24 mouse cellular contexts compared by ENCODE assay signal in the genomic region with DNA sequence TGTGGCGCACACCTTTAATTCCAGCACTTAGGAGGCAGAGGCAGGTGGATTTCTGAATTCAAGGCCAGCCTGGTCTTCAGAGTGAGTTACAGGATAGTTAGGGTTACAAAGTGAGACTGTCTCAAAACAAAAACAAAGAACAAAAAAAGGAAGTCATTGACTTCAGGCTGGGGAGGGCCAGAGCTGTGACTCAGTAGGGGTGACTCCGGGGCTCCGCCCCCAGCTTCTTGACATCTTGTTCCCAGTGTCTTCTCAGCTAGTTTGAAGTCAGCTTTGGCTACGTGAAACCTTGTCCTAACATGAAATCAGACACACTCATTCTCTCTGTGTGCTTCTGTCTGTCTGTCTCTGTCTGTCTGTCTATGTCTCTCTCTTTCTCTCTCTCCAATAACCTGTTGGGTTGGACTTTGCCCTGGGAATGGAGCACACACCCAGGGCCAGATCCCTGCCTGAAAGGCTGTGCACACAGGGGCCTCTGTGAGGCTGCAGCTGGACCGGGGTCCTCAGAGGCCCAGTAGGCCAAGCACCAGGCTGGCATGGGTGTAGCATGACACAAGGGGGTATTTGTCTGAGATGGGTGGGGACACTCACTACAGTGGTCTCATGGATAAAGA. TPM values are rescaled to one million over a fixed set of nuclear protein-coding genes. Genes with fewer than 3 reads are reported as not detected.
DNase-seq lines count a peak whose midpoint lies in the region; ATAC-seq and TF ChIP-seq lines count a peak whose summit lies in the region.
"Had no signal": no experiment of that assay in that cellular context is flagged by ENCODE, and none has a peak within 500 bp of the region (broad histone marks: within the 10 kb centered on the region; RNA-seq: fewer than 3 reads in every experiment).

No protein-coding gene starts in this region.

- TF ChIP-seq CTCF in intestine, postnatal 0 days (IDR thresholded peaks at IDR 0.05; ENCODE audit: low read depth), result no peak

- H3K4me3 ChIP-seq in intestine, postnatal 0 days (ENCODE audit: low read depth, low read length), result no peak overlapping the region
- H3K4me3 ChIP-seq in stomach, embryonic 14.5 days (ENCODE audit: low read depth, low read length), result no peak overlapping the region
- H3K4me3 ChIP-seq in forebrain, embryonic 10.5 days, result no peak overlapping the region
- H3K4me3 ChIP-seq in limb, embryonic 10.5 days, result no peak overlapping the region
- no peak overlapping the region for H3K4me3 ChIP-seq in forebrain, embryonic 16.5 days (replicated peaks; ENCODE audit: low read length)
- H3K4me3 ChIP-seq: embryonic facial prominence, embryonic 15.5 days; layer of hippocampus, adult 2 months; limb, embryonic 13.5 days; neural tube, embryonic 13.5 days had no signal

- no peaks in the 10 kb centered on the region for H3K27me3 ChIP-seq in intestine, postnatal 0 days (replicated peaks; ENCODE audit: control insufficient read depth, insufficient read depth, low read length)
- no peaks in the 10 kb centered on the region for H3K27me3 ChIP-seq in stomach, embryonic 14.5 days (ENCODE audit: control insufficient read depth, insufficient read depth, low read length)
- H3K27me3 ChIP-seq in forebrain, embryonic 10.5 days (ENCODE audit: poor library complexity, severe bottlenecking), result no peaks in the 10 kb centered on the region
- H3K27me3 ChIP-seq in limb, embryonic 10.5 days (ENCODE audit: low read depth, poor library complexity, severe bottlenecking), result peaks cover 6% of the 10 kb centered on the region
- H3K27me3 ChIP-seq in forebrain, embryonic 16.5 days (replicated peaks; ENCODE audit: control insufficient read depth, insufficient read depth, low read length), result no peaks in the 10 kb centered on the region
- H3K27me3 ChIP-seq: CH12.LX; embryonic facial prominence, embryonic 15.5 days; neural tube, embryonic 13.5 days had no signal

- no peak overlapping the region for H3K4me2 ChIP-seq in intestine, postnatal 0 days (replicated peaks; ENCODE audit: low read depth)
- H3K4me2 ChIP-seq in stomach, embryonic 14.5 days (replicated peaks; ENCODE audit: low read depth, low read length), result no peak overlapping the region
- no peak overlapping the region for H3K4me2 ChIP-seq in forebrain, embryonic 16.5 days (ENCODE audit: low read length)
- H3K4me2 ChIP-seq: embryonic facial prominence, embryonic 15.5 days; limb, embryonic 13.5 days; neural tube, embryonic 13.5 days had no signal

- peak; percentile 76 for ATAC-seq in intestine, postnatal 0 days
- peak; percentile 65; the same call in 1 of the 2 replicates for ATAC-seq in stomach, embryonic 14.5 days (ENCODE audit: insufficient number of reproducible peaks, insufficient read depth, low FRiP score, low read depth)
- ATAC-seq in forebrain, embryonic 16.5 days, result no peak
- ATAC-seq: inflammation-experienced regulatory T-cells, adult 6 months; lung, postnatal 0 days had no signal

- 0 out of 2 replicates have a peak overlapping the region, but pooled peaks have one; percentile 17 for H3K9ac ChIP-seq in intestine, postnatal 0 days (ENCODE audit: low read depth, low read length)
- no peak overlapping the region for H3K9ac ChIP-seq in stomach, embryonic 14.5 days (replicated peaks; ENCODE audit: low read depth, low read length)
- H3K9ac ChIP-seq in forebrain, embryonic 16.5 days (replicated peaks; ENCODE audit: low read depth, low read length), result no peak overlapping the region
- H3K9ac ChIP-seq: embryonic facial prominence, embryonic 15.5 days; limb, embryonic 13.5 days; liver, embryonic 14.5 days; neural tube, embryonic 13.5 days had no signal

- H3K9me3 ChIP-seq in intestine, postnatal 0 days (ENCODE audit: control insufficient read depth), result no peaks in the 10 kb centered on the region
- no peaks in the 10 kb centered on the region for H3K9me3 ChIP-seq in stomach, embryonic 14.5 days (ENCODE audit: control insufficient read depth, low read depth, low read length)
- no peaks in the 10 kb centered on the region for H3K9me3 ChIP-seq in forebrain, embryonic 10.5 days
- no peaks in the 10 kb centered on the region for H3K9me3 ChIP-seq in limb, embryonic 10.5 days (replicated peaks)
- no peaks in the 10 kb centered on the region for H3K9me3 ChIP-seq in forebrain, embryonic 16.5 days (ENCODE audit: control insufficient read depth, low read length)
- H3K9me3 ChIP-seq: embryonic facial prominence, embryonic 15.5 days; limb, embryonic 13.5 days; neural tube, embryonic 13.5 days had no signal

- H3K36me3 ChIP-seq in intestine, postnatal 0 days (ENCODE audit: control insufficient read depth, insufficient read depth), result no peaks in the 10 kb centered on the region
- no peaks in the 10 kb centered on the region for H3K36me3 ChIP-seq in stomach, embryonic 14.5 days (ENCODE audit: control insufficient read depth, insufficient read depth, low read length)
- no peaks in the 10 kb centered on the region; the same call in 1 of the 2 replicates for H3K36me3 ChIP-seq in forebrain, embryonic 10.5 days (replicated peaks)
- no peaks in the 10 kb centered on the region for H3K36me3 ChIP-seq in limb, embryonic 10.5 days
- H3K36me3 ChIP-seq in forebrain, embryonic 16.5 days (ENCODE audit: control insufficient read depth, insufficient read depth), result peaks cover 8% of the 10 kb centered on the region
- H3K36me3 ChIP-seq: embryonic facial prominence, embryonic 15.5 days; limb, embryonic 13.5 days had no signal

- peak; percentile 58 to 63 for DNase-seq in B cell, adult 2 months
- DNase-seq in c-Kit-positive CD71-negative TER-119-negative erythroid progenitor cells, embryonic 14.5 days (ENCODE audit: low read depth), result peak; percentile 51
- DNase-seq in forebrain, embryonic 10.5 days (ENCODE audit: extremely low spot score, low spot score), result no peak
- no peak for DNase-seq in limb, embryonic 10.5 days (ENCODE audit: low spot score)
- DNase-seq: adrenal gland, postnatal 10 days; cerebellum, adult 9-10 months; embryo, embryonic 11 days; heart, adult 18-20 months; heart, postnatal 4 days; right cerebral cortex, postnatal 25 days had no signal

- WGBS in intestine, postnatal 0 days, result 61% methylated on average over 5 of the region's 5 CpGs
- WGBS in stomach, embryonic 14.5 days, result 79% methylated on average over 5 of the region's 5 CpGs
- 85% methylated on average over 5 of the region's 5 CpGs for WGBS in forebrain, embryonic 10.5 days
- 84% methylated on average over 5 of the region's 5 CpGs for WGBS in limb, embryonic 10.5 days
- 92% methylated on average over 5 of the region's 5 CpGs for WGBS in forebrain, embryonic 16.5 days

- peaks cover 6% of the 10 kb centered on the region; the same call in 1 of the 2 replicates for H3K4me1 ChIP-seq in intestine, postnatal 0 days (replicated peaks; ENCODE audit: control insufficient read depth, insufficient read depth, low read length)
- no peaks in the 10 kb centered on the region for H3K4me1 ChIP-seq in stomach, embryonic 14.5 days (ENCODE audit: control insufficient read depth, insufficient read depth, low read length)
- H3K4me1 ChIP-seq in forebrain, embryonic 10.5 days, result no peaks in the 10 kb centered on the region
- H3K4me1 ChIP-seq in limb, embryonic 10.5 days, result 0 out of 2 replicates have a peak, but pooled peaks cover 3% of the 10 kb centered on the region
- no peaks in the 10 kb centered on the region for H3K4me1 ChIP-seq in forebrain, embryonic 16.5 days (replicated peaks; ENCODE audit: control insufficient read depth, insufficient read depth, low read length)
- H3K4me1 ChIP-seq: embryonic facial prominence, embryonic 15.5 days; limb, embryonic 13.5 days had no signal

- peak overlapping the region; percentile 76 for H3K27ac ChIP-seq in intestine, postnatal 0 days (ENCODE audit: low read depth, low read length)
- no peak overlapping the region for H3K27ac ChIP-seq in stomach, embryonic 14.5 days (ENCODE audit: low read length)
- no peak overlapping the region for H3K27ac ChIP-seq in forebrain, embryonic 10.5 days
- no peak overlapping the region for H3K27ac ChIP-seq in limb, embryonic 10.5 days
- no peak overlapping the region for H3K27ac ChIP-seq in forebrain, embryonic 16.5 days (ENCODE audit: low read length)
- H3K27ac ChIP-seq: embryonic facial prominence, embryonic 15.5 days; kidney, postnatal 0 days; layer of hippocampus, adult 2 months; limb, embryonic 13.5 days; liver, embryonic 14.5 days; neural tube, embryonic 13.5 days had no signal

RNA-seq across cellular contexts. Expression of a gene that starts 9.1 kb away (rescaled TPM):
- 0.90 and 1.1 TPM in 2 replicates for polyA plus RNA-seq in intestine, postnatal 0 days (2015; fragmentation: Nextera tagmentation; extraction: Ambion mirVana)
- polyA plus RNA-seq in stomach, embryonic 14.5 days (2014; fragmentation: Nextera tagmentation; extraction: Ambion mirVana), result 1.9 and 2.2 TPM in 2 replicates
- polyA plus RNA-seq in forebrain, embryonic 10.5 days (2016; fragmentation: Nextera tagmentation; extraction: Ambion mirVana), result 5.3 and 6.7 TPM in 2 replicates
- 0.06 TPM in 1 of 2 replicates, not detected in the other for polyA plus RNA-seq in limb, embryonic 10.5 days (2016; fragmentation: Nextera tagmentation; extraction: Ambion mirVana)
- polyA plus RNA-seq in forebrain, embryonic 16.5 days (2015; fragmentation: Nextera tagmentation; extraction: Ambion mirVana), result 81.4 and 94.9 TPM in 2 replicates
- polyA plus RNA-seq: lung, postnatal 0 days had no signal

RNA-seq across cellular contexts. Expression of a gene that starts 11.4 kb away (rescaled TPM):
- 3.2 and 3.4 TPM in 2 replicates for polyA plus RNA-seq in intestine, postnatal 0 days (2015; fragmentation: Nextera tagmentation; extraction: Ambion mirVana)
- 9.2 and 10.8 TPM in 2 replicates for polyA plus RNA-seq in stomach, embryonic 14.5 days (2014; fragmentation: Nextera tagmentation; extraction: Ambion mirVana)
- polyA plus RNA-seq in forebrain, embryonic 10.5 days (2016; fragmentation: Nextera tagmentation; extraction: Ambion mirVana), result 2.4 and 2.7 TPM in 2 replicates
- polyA plus RNA-seq in limb, embryonic 10.5 days (2016; fragmentation: Nextera tagmentation; extraction: Ambion mirVana), result 2.0 and 5.0 TPM in 2 replicates
- 18.4 and 24.0 TPM in 2 replicates for polyA plus RNA-seq in forebrain, embryonic 16.5 days (2015; fragmentation: Nextera tagmentation; extraction: Ambion mirVana)

RNA-seq across cellular contexts. Expression of a gene that starts 19.7 kb away (rescaled TPM):
- 0.08 and 0.10 TPM in 2 replicates for polyA plus RNA-seq in intestine, postnatal 0 days (2015; fragmentation: Nextera tagmentation; extraction: Ambion mirVana)
- 0.14 and 0.35 TPM in 2 replicates for polyA plus RNA-seq in stomach, embryonic 14.5 days (2014; fragmentation: Nextera tagmentation; extraction: Ambion mirVana)
- not detected in 2 replicates for polyA plus RNA-seq in forebrain, embryonic 10.5 days (2016; fragmentation: Nextera tagmentation; extraction: Ambion mirVana)
- not detected in 2 replicates for polyA plus RNA-seq in limb, embryonic 10.5 days (2016; fragmentation: Nextera tagmentation; extraction: Ambion mirVana)
- polyA plus RNA-seq in forebrain, embryonic 16.5 days (2015; fragmentation: Nextera tagmentation; extraction: Ambion mirVana), result 0.11 TPM in 1 of 2 replicates, not detected in the other
- polyA plus RNA-seq: forebrain, embryonic 11.5 days; kidney, postnatal 0 days; liver, embryonic 14.5 days; neural tube, embryonic 13.5 days had no signal

RNA-seq across cellular contexts. Expression of a gene that starts 31.2 kb away (rescaled TPM):
- polyA plus RNA-seq in intestine, postnatal 0 days (2015; fragmentation: Nextera tagmentation; extraction: Ambion mirVana), result 0.66 and 1.2 TPM in 2 replicates
- polyA plus RNA-seq in stomach, embryonic 14.5 days (2014; fragmentation: Nextera tagmentation; extraction: Ambion mirVana), result 3.4 and 3.9 TPM in 2 replicates
- polyA plus RNA-seq in forebrain, embryonic 10.5 days (2016; fragmentation: Nextera tagmentation; extraction: Ambion mirVana), result 3.7 and 5.0 TPM in 2 replicates
- polyA plus RNA-seq in limb, embryonic 10.5 days (2016; fragmentation: Nextera tagmentation; extraction: Ambion mirVana), result 2.1 and 3.0 TPM in 2 replicates
- polyA plus RNA-seq in forebrain, embryonic 16.5 days (2015; fragmentation: Nextera tagmentation; extraction: Ambion mirVana), result 28.8 and 44.2 TPM in 2 replicates

RNA-seq across cellular contexts. Expression of a gene that starts 37.9 kb away (rescaled TPM):
- polyA plus RNA-seq in intestine, postnatal 0 days (2015; fragmentation: Nextera tagmentation; extraction: Ambion mirVana), result 0.12 TPM in 2 replicates
- not detected in 2 replicates for polyA plus RNA-seq in stomach, embryonic 14.5 days (2014; fragmentation: Nextera tagmentation; extraction: Ambion mirVana)
- not detected in 2 replicates for polyA plus RNA-seq in forebrain, embryonic 10.5 days (2016; fragmentation: Nextera tagmentation; extraction: Ambion mirVana)
- polyA plus RNA-seq in limb, embryonic 10.5 days (2016; fragmentation: Nextera tagmentation; extraction: Ambion mirVana), result not detected in 2 replicates
- polyA plus RNA-seq in forebrain, embryonic 16.5 days (2015; fragmentation: Nextera tagmentation; extraction: Ambion mirVana), result not detected in 2 replicates
- polyA plus RNA-seq: forebrain, embryonic 11.5 days; heart, embryonic 14.5 days; inflammation-experienced regulatory T-cells, adult 6 months; kidney, postnatal 0 days; limb, embryonic 13.5 days; liver, embryonic 14.5 days; neural tube, embryonic 13.5 days had no signal

Comparison
In these comparisons a context has a peak if more than half of its experiments do, and no peak if none do; other contexts are left out.
1. RNA of a gene that starts 9.1 kb away (polyA plus RNA-seq): 81.4 to 94.9 TPM in forebrain, embryonic 16.5 days; 5.3 to 6.7 TPM in forebrain, embryonic 10.5 days, 1.9 to 2.2 TPM in stomach, embryonic 14.5 days, 0.90 to 1.1 TPM in intestine, postnatal 0 days and 0.06 TPM in limb, embryonic 10.5 days; every median in the first group is over 10 times any median in the second.
2. DNase-seq: peak in B cell, adult 2 months (2 of 2) and c-Kit-positive CD71-negative TER-119-negative erythroid progenitor cells, embryonic 14.5 days (single experiment); none in forebrain, embryonic 10.5 days (single experiment) and limb, embryonic 10.5 days (single experiment).